Mouse (Mus musculus) liver, embryonic 12.5 days (tissue): ENCODE measurements around the gene Nploc4. TPM values are rescaled to one million over a fixed set of nuclear protein-coding genes. Genes with fewer than 3 reads are reported as not detected.
"Not testable (repeated sequence)": the region's sequence is repeated elsewhere in the genome, so short reads cannot be mapped to it uniquely, and the experiment has no call there.

Experiments used
- ATAC-seq: fragments of 200-750 bp; cut with Nextera tagmentation; 2 replicates; pipeline ENCODE4 v1.8.0; 2017; ENCODE audit warnings: moderate number of reproducible peaks, mild to moderate bottlenecking, moderate library complexity
- H3K27ac ChIP-seq: fragments of 300-500 bp; sonication (generic); 2 replicates; pipeline ENCODE4 v1.5.1; 2016; ENCODE audit warnings: mild to moderate bottlenecking
- H3K27me3 ChIP-seq: fragments of 300-500 bp; sonication (generic); replicated peaks from 2 replicates; pipeline ENCODE4 v1.6.1; 2016; ENCODE audit warnings: mild to moderate bottlenecking, moderate library complexity
- H3K36me3 ChIP-seq: fragments of 300-500 bp; sonication (generic); 2 replicates; pipeline ENCODE4 v1.6.1; 2016; ENCODE audit warnings: mild to moderate bottlenecking, moderate library complexity
- H3K4me1 ChIP-seq: fragments of 300-500 bp; sonication (generic); 2 replicates; pipeline ENCODE4 v1.6.1; 2016
- H3K4me2 ChIP-seq: fragments of 300-500 bp; sonication (generic); 2 replicates; pipeline ENCODE4 v1.6.1; 2016; ENCODE audit warnings: mild to moderate bottlenecking, moderate library complexity
- H3K4me3 ChIP-seq: fragments of 300-500 bp; sonication (generic); 2 replicates; pipeline ENCODE4 v1.5.1; 2016; ENCODE audit warnings: mild to moderate bottlenecking, moderate library complexity
- H3K9ac ChIP-seq: fragments of 300-500 bp; sonication (generic); 2 replicates; pipeline ENCODE4 v1.6.1; 2016; ENCODE audit warnings: mild to moderate bottlenecking, moderate library complexity
- H3K9me3 ChIP-seq: fragments of 300-500 bp; sonication (generic); replicated peaks from 2 replicates; pipeline ENCODE4 v1.6.1; 2016; ENCODE audit warnings: mild to moderate bottlenecking, moderate library complexity
- WGBS: fragments of 180-500 bp; shearing (Covaris S2); methylation state at CpG from one replicate; pipeline ENCODE4 v1.1.7; 2016; ENCODE audit not compliant: insufficient replicate concordance; 5-methylcytosine and 5-hydroxymethylcytosine counted together
- polyA plus RNA-seq: library from polyadenylated mRNA; unstranded; fragments of >200 nt; fragmentation: Nextera tagmentation; extraction: Ambion mirVana; gene quantifications from 2 replicates; pipeline ENCODE4 v1.2.1, GENCODE M21; 2016

Nploc4 gene
- polyA plus RNA-seq, 1 experiment from 2014 or later: 46.3 TPM

GRCm38 (mm10) chr11:120349371-120349985, 88.0 kb downstream of the Nploc4 start:
- H3K27ac ChIP-seq: peak overlapping the region; percentile 98
- H3K9me3 ChIP-seq: no peaks in the 10 kb centered on the region
- peaks cover 32% of the 10 kb centered on the region for H3K27me3 ChIP-seq
- H3K9ac ChIP-seq: peak overlapping the region; percentile 100
- H3K4me3 ChIP-seq: peak overlapping the region; percentile 99
- 3% methylated on average over 16 of the region's 16 CpGs for WGBS
- H3K4me1 ChIP-seq: peaks cover 75% of the 10 kb centered on the region
- peaks cover 16% of the 10 kb centered on the region for H3K36me3 ChIP-seq
- no peak for ATAC-seq
- H3K4me2 ChIP-seq: peak overlapping the region; percentile 100

- ATAC-seq: peak; percentile 2; the same call in 1 of the 2 replicates
- H3K4me1 ChIP-seq: peaks cover 74% of the 10 kb centered on the region
- peaks cover 16% of the 10 kb centered on the region for H3K36me3 ChIP-seq
- H3K27me3 ChIP-seq: peaks cover 32% of the 10 kb centered on the region
- no peaks in the 10 kb centered on the region for H3K9me3 ChIP-seq
- H3K4me2 ChIP-seq: peak overlapping the region; percentile 100
- H3K4me3 ChIP-seq: peak overlapping the region; percentile 99
- peak overlapping the region; percentile 98 for H3K27ac ChIP-seq
- peak overlapping the region; percentile 100 for H3K9ac ChIP-seq
- 3% methylated on average over 46 of the region's 53 CpGs for WGBS
Observed at GRCm38 (mm10) chr11:120348684-120349370, 88.7 kb downstream of the Nploc4 start.

- WGBS: 4% methylated on average over 93 of the region's 103 CpGs
- no peaks in the 10 kb centered on the region for H3K9me3 ChIP-seq
- ATAC-seq: peak; percentile 74
- H3K27ac ChIP-seq: peak within 1 kb of the TSS; percentile 98
- H3K36me3 ChIP-seq: peaks cover 16% of the 10 kb centered on the region
- H3K4me3 ChIP-seq: peak within 1 kb of the TSS; percentile 99
- peaks cover 66% of the 10 kb centered on the region for H3K4me1 ChIP-seq
- peaks cover 32% of the 10 kb centered on the region for H3K27me3 ChIP-seq
- peak within 1 kb of the TSS; percentile 100 for H3K4me2 ChIP-seq
- peak within 1 kb of the TSS; percentile 100 for H3K9ac ChIP-seq
Observed at GRCm38 (mm10) chr11:120347791-120348683, 89.5 kb downstream of the Nploc4 start, which contains the start of gene Actg1. Gene Actg1, minus strand, starts transcription at chr11:120348542.

- H3K4me2 ChIP-seq: peak overlapping the region; percentile 100
- ATAC-seq: no peak
- peaks cover 16% of the 10 kb centered on the region for H3K36me3 ChIP-seq
- H3K4me1 ChIP-seq: peaks cover 59% of the 10 kb centered on the region
- peak overlapping the region; percentile 72; the same call in 1 of the 2 replicates for H3K27ac ChIP-seq
- peaks cover 29% of the 10 kb centered on the region for H3K27me3 ChIP-seq
- peak overlapping the region; percentile 100 for H3K9ac ChIP-seq
- peak overlapping the region; percentile 99 for H3K4me3 ChIP-seq
- no peaks in the 10 kb centered on the region for H3K9me3 ChIP-seq
- 6% methylated on average over 10 of the region's 10 CpGs for WGBS
Observed at GRCm38 (mm10) chr11:120347301-120347700, 90.2 kb downstream of the Nploc4 start.

GRCm38 (mm10) chr11:120346383-120347034, 91.0 kb downstream of the Nploc4 start:
- H3K9ac ChIP-seq: peak overlapping the region; percentile 53
- H3K27ac ChIP-seq, H3K9me3 ChIP-seq, ATAC-seq: not testable (repeated sequence)
- peaks cover 16% of the 10 kb centered on the region for H3K36me3 ChIP-seq
- WGBS: 68% methylated on average over 11 of the region's 13 CpGs
- peak overlapping the region; percentile 58 for H3K4me2 ChIP-seq
- peak overlapping the region; percentile 51 for H3K4me3 ChIP-seq
- peaks cover 25% of the 10 kb centered on the region for H3K27me3 ChIP-seq
- peaks cover 52% of the 10 kb centered on the region for H3K4me1 ChIP-seq

- Histone ChIP-seq H3K27me3 (peaks cover 12% of the 10 kb centered on the region), H3K4me3 (no peak overlapping the region), H3K4me2 (peak overlapping the region; percentile 9; the same call in 1 of the 2 replicates), H3K4me1 (peaks cover 41% of the 10 kb centered on the region), H3K9me3 (no peaks in the 10 kb centered on the region), H3K27ac (peak overlapping the region; percentile 27; the same call in 1 of the 2 replicates), H3K36me3 (peaks cover 16% of the 10 kb centered on the region), H3K9ac (no peak overlapping the region; the same call in 1 of the 2 replicates)
- 41% methylated on average over 1 of the region's 1 CpGs for WGBS
- no peak for ATAC-seq
Observed at GRCm38 (mm10) chr11:120345067-120345681, 92.3 kb downstream of the Nploc4 start.

- peak overlapping the region; percentile 27 for H3K27ac ChIP-seq
Observed at GRCm38 (mm10) chr11:120344310-120344920, 93.1 kb downstream of the Nploc4 start.

GRCm38 (mm10) chr11:120343519-120344309, 93.8 kb downstream of the Nploc4 start:
- Histone ChIP-seq H3K9ac (no peak overlapping the region), H3K36me3 (peaks cover 16% of the 10 kb centered on the region), H3K4me2 (no peak overlapping the region), H3K9me3 (no peaks in the 10 kb centered on the region), H3K4me3 (no peak overlapping the region), H3K27ac (peak overlapping the region; percentile 27), H3K4me1 (peaks cover 36% of the 10 kb centered on the region), H3K27me3 (no peaks in the 10 kb centered on the region)
- ATAC-seq: no peak
- 59% methylated on average over 5 of the region's 5 CpGs for WGBS

More at GRCm38 (mm10) chr11:120344310-120344920, 93.1 kb downstream of the Nploc4 start:
- H3K36me3 ChIP-seq: peaks cover 16% of the 10 kb centered on the region
- H3K4me2 ChIP-seq: no peak overlapping the region
- H3K9me3 ChIP-seq: no peaks in the 10 kb centered on the region
- H3K27me3 ChIP-seq: peaks cover 5% of the 10 kb centered on the region
- no peak overlapping the region for H3K9ac ChIP-seq
- WGBS: 55% methylated on average over 5 of the region's 5 CpGs
- H3K4me1 ChIP-seq: peaks cover 41% of the 10 kb centered on the region
- no peak for ATAC-seq
- no peak overlapping the region for H3K4me3 ChIP-seq

GRCm38 (mm10) chr11:120342656-120343160, 94.8 kb downstream of the Nploc4 start:
- H3K27ac ChIP-seq: no peak overlapping the region
- H3K27me3 ChIP-seq: no peaks in the 10 kb centered on the region
- H3K4me3 ChIP-seq: no peak overlapping the region
- ATAC-seq: no peak
- H3K9ac ChIP-seq: no peak overlapping the region
- H3K9me3 ChIP-seq: no peaks in the 10 kb centered on the region
- peaks cover 16% of the 10 kb centered on the region for H3K36me3 ChIP-seq
- H3K4me1 ChIP-seq: peaks cover 34% of the 10 kb centered on the region
- WGBS: 80% methylated on average over 5 of the region's 5 CpGs
- no peak overlapping the region for H3K4me2 ChIP-seq

- Histone ChIP-seq H3K27ac (no peak overlapping the region), H3K9me3 (0 out of 2 replicates have a peak, but pooled peaks cover 3% of the 10 kb centered on the region), H3K9ac (no peak overlapping the region), H3K4me1 (peaks cover 28% of the 10 kb centered on the region), H3K4me2 (no peak overlapping the region), H3K4me3 (no peak overlapping the region), H3K27me3 (no peaks in the 10 kb centered on the region), H3K36me3 (peaks cover 10% of the 10 kb centered on the region)
- no peak for ATAC-seq
- 87% methylated on average over 4 of the region's 4 CpGs for WGBS
Observed at GRCm38 (mm10) chr11:120341661-120342060, 95.8 kb downstream of the Nploc4 start.
